Mouse (Mus musculus) brain, embryonic 14.5 days (tissue): Measurements from ENCODE around the gene Stk11ip.

Experiments
- CTCF ChIP-seq: fragments of 200-500 bp; IDR thresholded peaks from 2 replicates; pipeline ENCODE4 v1.5.1; 2012; ENCODE audit warnings: inconsistent platforms, mild to moderate bottlenecking, moderate library complexity, borderline replicate concordance; ENCODE audit not compliant: insufficient read depth, insufficient read length; ENCODE audit errors: extremely low read depth
- POLR2A ChIP-seq: fragments of 200-500 bp; IDR thresholded peaks from 2 replicates; pipeline ENCODE4 v1.6.1; 2012; ENCODE audit warnings: mild to moderate bottlenecking, inconsistent platforms, borderline replicate concordance; ENCODE audit not compliant: poor library complexity, insufficient read depth, insufficient read length, severe bottlenecking; ENCODE audit errors: extremely low read depth

- TF ChIP-seq CTCF (peak; percentile 67), POLR2A (no peak)
Observed at GRCm38 (mm10) chr1:75477264-75477965, 43.9 kb upstream of the Stk11ip start.
